Comparison of ENCODE assay signal across 8 mouse cellular contexts in the genomic region with DNA sequence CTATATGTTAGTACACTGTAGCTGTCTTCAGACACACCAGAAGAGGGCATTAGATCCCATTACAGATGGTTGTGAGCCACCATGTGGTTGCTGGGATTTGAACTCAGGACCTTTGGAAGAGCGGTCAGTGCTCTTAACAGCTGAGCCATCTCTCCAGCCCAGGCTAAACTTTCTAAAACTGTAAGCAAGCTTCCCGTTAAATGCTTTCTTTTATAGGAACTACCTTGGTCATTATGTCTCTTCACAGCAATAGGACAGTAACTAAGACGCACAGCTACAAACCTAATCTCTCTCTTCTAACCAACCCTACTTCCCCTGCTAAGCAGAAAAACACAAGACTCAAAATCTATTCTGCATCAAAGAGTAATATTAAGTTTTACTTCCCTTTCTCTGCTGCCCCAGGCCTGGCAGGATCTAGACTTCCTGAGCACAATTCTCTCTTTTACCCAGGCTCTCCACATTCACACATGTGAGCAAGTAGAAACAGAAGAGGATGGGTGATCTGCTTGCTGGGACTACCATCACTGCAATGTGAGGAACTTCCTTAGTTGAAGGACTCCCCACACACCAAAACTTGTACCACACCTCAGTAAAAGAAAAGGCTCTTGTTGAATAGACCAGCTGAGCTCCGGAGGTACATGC. TPM values are rescaled to one million over a fixed set of nuclear protein-coding genes. Genes with fewer than 3 reads are reported as not detected.
DNase-seq lines count a peak whose midpoint lies in the region; ATAC-seq and TF ChIP-seq lines count a peak whose summit lies in the region.

No protein-coding gene starts in this region.

- no peak for TF ChIP-seq EP300 in heart, adult 2 months (IDR thresholded peaks at IDR 0.05; ENCODE audit: insufficient read depth, low read depth, low read length)

- DNase-seq in heart, adult 2 months = no peak
- no peak for DNase-seq in heart, postnatal 25 days (ENCODE audit: low spot score)
- DNase-seq in Patski (ENCODE audit: low read depth, low spot score) = no peak
- no peak for DNase-seq in midbrain, embryonic 10.5 days (ENCODE audit: low spot score)
- DNase-seq in embryo, embryonic 10 days (ENCODE audit: low spot score) = no peak
- no peak for DNase-seq in gastrocnemius, postnatal 14 days
- DNase-seq in frontal cortex, postnatal 36 days (ENCODE audit: low spot score in 2 of 2) = no peak

- no peaks in the 10 kb centered on the region for H3K27me3 ChIP-seq in heart, adult 2 months (ENCODE audit: control insufficient read depth, insufficient read depth, low read length)
- H3K27me3 ChIP-seq in Patski = no peaks in the 10 kb centered on the region
- H3K27me3 ChIP-seq in hindbrain, embryonic 12.5 days = no peaks in the 10 kb centered on the region
- H3K27me3 ChIP-seq in midbrain, embryonic 10.5 days (ENCODE audit: low read depth, poor library complexity, severe bottlenecking) = no peaks in the 10 kb centered on the region

- peaks cover 2% of the 10 kb centered on the region; the same call in 1 of the 2 replicates for H3K4me1 ChIP-seq in heart, adult 2 months (ENCODE audit: control insufficient read depth, insufficient read depth, low read length)
- no peaks in the 10 kb centered on the region for H3K4me1 ChIP-seq in hindbrain, embryonic 12.5 days
- H3K4me1 ChIP-seq in midbrain, embryonic 10.5 days = peaks cover 5% of the 10 kb centered on the region

- ATAC-seq in Patski = peak; percentile 11
- ATAC-seq in hindbrain, embryonic 12.5 days (ENCODE audit: low FRiP score) = no peak

- TF ChIP-seq POLR2A in heart, adult 2 months (IDR thresholded peaks at IDR 0.05; ENCODE audit: insufficient read depth, low read depth, low read length) = no peak

- H3K9me3 ChIP-seq in hindbrain, embryonic 12.5 days (replicated peaks) = no peaks in the 10 kb centered on the region
- H3K9me3 ChIP-seq in midbrain, embryonic 10.5 days (replicated peaks) = no peaks in the 10 kb centered on the region

- intact Hi-C loops in heart, adult 2 months (cut with DNase I) = loop anchor here (1.0 to 5.0 kb wide), 4 partner anchors 16 to 201 kb away; a partner anchor contains a TSS
- intact Hi-C loops in heart, postnatal 25 days (cut with DNase I) = loop anchor here (2.0 kb wide), 2 partner anchors 17 to 77 kb away; a partner anchor contains a TSS
- intact Hi-C loops in gastrocnemius, postnatal 14 days (cut with DNase I; ENCODE audit: low total_unique reads) = no loop called here

- CTCF ChIA-PET in Patski (lab: Charles Lee) = interaction anchor here (0.9 to 3.0 kb wide), 8 partner anchors 11 to 201 kb away, joined by 3 to 25 read pairs (median 4); a partner anchor contains a TSS

- POLR2A ChIA-PET in Patski (lab: Charles Lee) = interaction anchor here (0.6 to 1.7 kb wide), 5 partner anchors 10 to 106 kb away, joined by 3 to 5 read pairs (median 4); a partner anchor contains a TSS

- 70% methylated on average over 4 of the region's 4 CpGs for WGBS in heart, adult 2 months
- WGBS in hindbrain, embryonic 12.5 days = 73% methylated on average over 4 of the region's 4 CpGs
- WGBS in midbrain, embryonic 10.5 days = 80% methylated on average over 4 of the region's 4 CpGs

- peak overlapping the region; percentile 8 for H3K27ac ChIP-seq in heart, adult 2 months
- H3K27ac ChIP-seq in hindbrain, embryonic 12.5 days = no peak overlapping the region
- peak overlapping the region; percentile 3; the same call in 1 of the 2 replicates for H3K27ac ChIP-seq in midbrain, embryonic 10.5 days (replicated peaks)

- H3K9ac ChIP-seq in heart, adult 2 months (ENCODE audit: low read depth, low read length) = no peak overlapping the region
- no peak overlapping the region for H3K9ac ChIP-seq in hindbrain, embryonic 12.5 days

- H3K4me3 ChIP-seq in heart, adult 2 months = peak overlapping the region; percentile 39
- no peak overlapping the region for H3K4me3 ChIP-seq in hindbrain, embryonic 12.5 days
- peak overlapping the region; percentile 37 for H3K4me3 ChIP-seq in midbrain, embryonic 10.5 days

- no peaks in the 10 kb centered on the region for H3K36me3 ChIP-seq in heart, adult 2 months (ENCODE audit: control insufficient read depth, insufficient read depth, low read length)
- 0 out of 2 replicates have a peak, but pooled peaks cover under 1% of the 10 kb centered on the region for H3K36me3 ChIP-seq in hindbrain, embryonic 12.5 days
- H3K36me3 ChIP-seq in midbrain, embryonic 10.5 days = no peaks in the 10 kb centered on the region

- no peak for TF ChIP-seq CTCF in heart, adult 2 months (IDR thresholded peaks at IDR 0.05)
- TF ChIP-seq CTCF in Patski (IDR thresholded peaks at IDR 0.05) = no peak

- peak overlapping the region; percentile 42 for H3K4me2 ChIP-seq in hindbrain, embryonic 12.5 days (replicated peaks)

- no peaks in the 10 kb centered on the region for H3K79me2 ChIP-seq in heart, adult 2 months (replicated peaks; ENCODE audit: control insufficient read depth, insufficient read depth, low read length)

- in situ Hi-C loops in Patski (cut with MboI; ENCODE audit: low pct_unique_long_range_greater_than_20kb) = loop anchor here (5.0 kb wide), 1 partner anchor 73 kb away; no protein-coding TSS in a partner anchor

RNA-seq across cellular contexts. Expression of a gene that starts 10.1 kb away (rescaled TPM):
- 10 to 100 TPM; 16.4 to 17.9 TPM for total RNA-seq in heart, adult 2 months (2021)
- 23.6 and 24.7 TPM in 2 replicates for polyA plus RNA-seq in heart, adult 2 months (2012; rRNA removed)
- total RNA-seq in heart, postnatal 25 days (2021) = 10 to 100 TPM; 16.8 to 19.0 TPM
- polyA plus RNA-seq in Patski (2021) = 75.8 TPM
- 28.9 and 30.9 TPM in 2 replicates for polyA plus RNA-seq in hindbrain, embryonic 12.5 days (2016; fragmentation: Nextera tagmentation; extraction: Ambion mirVana)
- polyA plus RNA-seq in midbrain, embryonic 10.5 days (2016; fragmentation: Nextera tagmentation; extraction: Ambion mirVana) = 17.2 and 23.6 TPM in 2 replicates
- total RNA-seq in gastrocnemius, postnatal 14 days (2021) = 10 to 100 TPM; 21.6 to 24.0 TPM

RNA-seq across cellular contexts. Expression of a gene that starts 11.8 kb away (rescaled TPM):
- 1 to 10 TPM; 7.5 to 7.6 TPM for total RNA-seq in heart, adult 2 months (2021)
- 6.6 and 6.8 TPM in 2 replicates for polyA plus RNA-seq in heart, adult 2 months (2012; rRNA removed)
- total RNA-seq in heart, postnatal 25 days (2021) = 1 to 10 TPM; 7.6 to 9.1 TPM
- 16.8 TPM for polyA plus RNA-seq in Patski (2021)
- polyA plus RNA-seq in hindbrain, embryonic 12.5 days (2016; fragmentation: Nextera tagmentation; extraction: Ambion mirVana) = 20.8 TPM in 2 replicates
- 15.4 and 19.5 TPM in 2 replicates for polyA plus RNA-seq in midbrain, embryonic 10.5 days (2016; fragmentation: Nextera tagmentation; extraction: Ambion mirVana)
- 1 to 10 TPM; 5.0 to 6.4 TPM for total RNA-seq in gastrocnemius, postnatal 14 days (2021)

RNA-seq across cellular contexts. Expression of a gene that starts 13.4 kb away (rescaled TPM):
- total RNA-seq in heart, adult 2 months (2021) = 1,000 to 10,000 TPM; 1,453 to 1,598 TPM
- 853 and 867 TPM in 2 replicates for polyA plus RNA-seq in heart, adult 2 months (2012; rRNA removed)
- total RNA-seq in heart, postnatal 25 days (2021) = 1,000 to 10,000 TPM; 1,495 to 1,582 TPM
- polyA plus RNA-seq in Patski (2021) = 1,532 TPM
- 2,172 and 2,716 TPM in 2 replicates for polyA plus RNA-seq in hindbrain, embryonic 12.5 days (2016; fragmentation: Nextera tagmentation; extraction: Ambion mirVana)
- 2,872 and 3,266 TPM in 2 replicates for polyA plus RNA-seq in midbrain, embryonic 10.5 days (2016; fragmentation: Nextera tagmentation; extraction: Ambion mirVana)
- 1,000 to 10,000 TPM; 1,413 to 1,625 TPM for total RNA-seq in gastrocnemius, postnatal 14 days (2021)

RNA-seq across cellular contexts. Expression of a gene that starts 30.0 kb away (rescaled TPM):
- 10 to 100 TPM; 39.4 to 44.2 TPM for total RNA-seq in heart, adult 2 months (2021)
- 19.5 and 35.6 TPM in 2 replicates for polyA plus RNA-seq in heart, adult 2 months (2012; rRNA removed)
- 10 to 100 TPM; 45.8 to 48.6 TPM for total RNA-seq in heart, postnatal 25 days (2021)
- polyA plus RNA-seq in Patski (2021) = 117 TPM
- 140 and 143 TPM in 2 replicates for polyA plus RNA-seq in hindbrain, embryonic 12.5 days (2016; fragmentation: Nextera tagmentation; extraction: Ambion mirVana)
- polyA plus RNA-seq in midbrain, embryonic 10.5 days (2016; fragmentation: Nextera tagmentation; extraction: Ambion mirVana) = 231 and 262 TPM in 2 replicates
- 10 to 100 TPM; 50.2 to 54.0 TPM for total RNA-seq in gastrocnemius, postnatal 14 days (2021)

RNA-seq across cellular contexts. Expression of a gene that starts 37.3 kb away (rescaled TPM):
- total RNA-seq in heart, adult 2 months (2021) = 1 to 10 TPM; 3.5 to 3.8 TPM
- 2.9 and 4.1 TPM in 2 replicates for polyA plus RNA-seq in heart, adult 2 months (2012; rRNA removed)
- total RNA-seq in heart, postnatal 25 days (2021) = 1 to 10 TPM; 2.5 to 2.9 TPM
- 54.1 TPM for polyA plus RNA-seq in Patski (2021)
- 2.9 and 3.3 TPM in 2 replicates for polyA plus RNA-seq in hindbrain, embryonic 12.5 days (2016; fragmentation: Nextera tagmentation; extraction: Ambion mirVana)
- 1.8 and 2.9 TPM in 2 replicates for polyA plus RNA-seq in midbrain, embryonic 10.5 days (2016; fragmentation: Nextera tagmentation; extraction: Ambion mirVana)
- 100 to 1,000 TPM in 1 of 2 experiments, 10 to 100 TPM in 1; 54.6 to 180 TPM for total RNA-seq in gastrocnemius, postnatal 14 days (2021)
